18 mouse cellular contexts compared by ENCODE assay signal in genomic region chr17:71248963-71249362, GRCm38 (mm10).
DNase-seq lines count a peak whose midpoint lies in the region; ATAC-seq and TF ChIP-seq lines count a peak whose summit lies in the region.
"Had no signal": no experiment of that assay in that cellular context is flagged by ENCODE, and none has a peak within 500 bp of the region (broad histone marks: within the 10 kb centered on the region; RNA-seq: fewer than 3 reads in every experiment).

No protein-coding gene starts in this region.

- H3K79me2 ChIP-seq in heart, adult 2 months (replicated peaks; ENCODE audit: control insufficient read depth, insufficient read depth, low read length), result no peaks in the 10 kb centered on the region

- no peaks in the 10 kb centered on the region for H3K9me3 ChIP-seq in liver, embryonic 12.5 days (replicated peaks)
- no peaks in the 10 kb centered on the region for H3K9me3 ChIP-seq in liver, embryonic 11.5 days (ENCODE audit: control insufficient read depth, low read length)
- no peaks in the 10 kb centered on the region for H3K9me3 ChIP-seq in heart, embryonic 12.5 days (replicated peaks)
- no peaks in the 10 kb centered on the region for H3K9me3 ChIP-seq in forebrain, embryonic 16.5 days (ENCODE audit: control insufficient read depth, low read length)
- H3K9me3 ChIP-seq: hindbrain, embryonic 13.5 days; kidney, embryonic 15.5 days; liver, embryonic 15.5 days; neural tube, embryonic 13.5 days had no signal

- H3K4me3 ChIP-seq in heart, adult 2 months, result no peak overlapping the region
- H3K4me3 ChIP-seq in liver, embryonic 12.5 days, result no peak overlapping the region
- H3K4me3 ChIP-seq in liver, embryonic 11.5 days (ENCODE audit: low read depth, low read length), result no peak overlapping the region
- no peak overlapping the region for H3K4me3 ChIP-seq in heart, embryonic 12.5 days
- no peak overlapping the region for H3K4me3 ChIP-seq in forebrain, embryonic 16.5 days (replicated peaks; ENCODE audit: low read length)
- H3K4me3 ChIP-seq: hindbrain, embryonic 13.5 days; kidney, embryonic 15.5 days; liver, embryonic 15.5 days; neural tube, embryonic 13.5 days had no signal

- peaks cover 8% of the 10 kb centered on the region for H3K4me1 ChIP-seq in heart, adult 2 months (ENCODE audit: control insufficient read depth, insufficient read depth, low read length)
- peaks cover 38% of the 10 kb centered on the region for H3K4me1 ChIP-seq in liver, embryonic 12.5 days
- H3K4me1 ChIP-seq in liver, embryonic 11.5 days (replicated peaks; ENCODE audit: control insufficient read depth, insufficient read depth, low read length), result peaks cover 17% of the 10 kb centered on the region
- H3K4me1 ChIP-seq in heart, embryonic 12.5 days (replicated peaks), result peaks cover 66% of the 10 kb centered on the region
- no peaks in the 10 kb centered on the region for H3K4me1 ChIP-seq in forebrain, embryonic 16.5 days (replicated peaks; ENCODE audit: control insufficient read depth, insufficient read depth, low read length)

- intact Hi-C loops in heart, adult 2 months (cut with DNase I), result no loop called here
- intact Hi-C loops in heart, postnatal 25 days (cut with DNase I), result no loop called here

- TF ChIP-seq CTCF in heart, adult 2 months (IDR thresholded peaks at IDR 0.05), result no peak

- no peak for ATAC-seq in liver, embryonic 12.5 days
- no peak for ATAC-seq in liver, embryonic 11.5 days (replicated peaks; ENCODE audit: low FRiP score)
- peak; percentile 66 for ATAC-seq in heart, embryonic 12.5 days (ENCODE audit: insufficient number of reproducible peaks, low FRiP score)
- no peak for ATAC-seq in forebrain, embryonic 16.5 days

- peak in 1 of 2 experiments; percentile 40 for DNase-seq in heart, adult 2 months
- DNase-seq in heart, postnatal 25 days (ENCODE audit: low spot score), result no peak
- DNase-seq in liver, embryonic 11.5 days (ENCODE audit: low spot score), result no peak
- peak; percentile 58 for DNase-seq in heart, postnatal 4 days
- no peak for DNase-seq in thymus, postnatal 4 days
- DNase-seq: adrenal gland, adult 8-10 months; cerebellum, adult 11 months; cerebellum, postnatal 14 days; lung, postnatal 10 days; right cerebral cortex, postnatal 14 days; thymus, adult 18-20 months had no signal

- no peaks in the 10 kb centered on the region; the same call in 1 of the 2 replicates for H3K36me3 ChIP-seq in heart, adult 2 months (ENCODE audit: control insufficient read depth, insufficient read depth, low read length)
- H3K36me3 ChIP-seq in liver, embryonic 12.5 days, result peaks cover 100% of the 10 kb centered on the region
- peaks cover 28% of the 10 kb centered on the region for H3K36me3 ChIP-seq in liver, embryonic 11.5 days (ENCODE audit: control insufficient read depth, insufficient read depth, low read length)
- peaks cover 43% of the 10 kb centered on the region for H3K36me3 ChIP-seq in heart, embryonic 12.5 days
- H3K36me3 ChIP-seq in forebrain, embryonic 16.5 days (ENCODE audit: control insufficient read depth, insufficient read depth), result peaks cover 16% of the 10 kb centered on the region

- peak; percentile 86 for TF ChIP-seq EP300 in heart, adult 2 months (IDR thresholded peaks at IDR 0.05; ENCODE audit: insufficient read depth, low read depth, low read length)

- no peak overlapping the region for H3K4me2 ChIP-seq in liver, embryonic 12.5 days
- no peak overlapping the region for H3K4me2 ChIP-seq in liver, embryonic 11.5 days
- peak overlapping the region; percentile 21; the same call in 1 of the 2 replicates for H3K4me2 ChIP-seq in heart, embryonic 12.5 days
- no peak overlapping the region for H3K4me2 ChIP-seq in forebrain, embryonic 16.5 days (ENCODE audit: low read length)
- H3K4me2 ChIP-seq: hindbrain, embryonic 13.5 days; kidney, embryonic 15.5 days; liver, embryonic 15.5 days; neural tube, embryonic 13.5 days had no signal

- WGBS in heart, adult 2 months, result 61% methylated on average over 6 of the region's 6 CpGs
- 85% methylated on average over 6 of the region's 6 CpGs for WGBS in liver, embryonic 12.5 days (ENCODE audit: insufficient replicate concordance)
- 83% methylated on average over 6 of the region's 6 CpGs for WGBS in liver, embryonic 11.5 days
- WGBS in heart, embryonic 12.5 days, result 46% methylated on average over 6 of the region's 6 CpGs
- WGBS in forebrain, embryonic 16.5 days, result 86% methylated on average over 6 of the region's 6 CpGs

- no peak for TF ChIP-seq POLR2A in heart, adult 2 months (IDR thresholded peaks at IDR 0.05; ENCODE audit: insufficient read depth, low read depth, low read length)

- no peak overlapping the region for H3K9ac ChIP-seq in heart, adult 2 months (ENCODE audit: low read depth, low read length)
- H3K9ac ChIP-seq in liver, embryonic 12.5 days, result no peak overlapping the region
- no peak overlapping the region for H3K9ac ChIP-seq in liver, embryonic 11.5 days (ENCODE audit: low read depth, low read length)
- no peak overlapping the region for H3K9ac ChIP-seq in heart, embryonic 12.5 days
- H3K9ac ChIP-seq in forebrain, embryonic 16.5 days (replicated peaks; ENCODE audit: low read depth, low read length), result no peak overlapping the region
- H3K9ac ChIP-seq: hindbrain, embryonic 13.5 days; kidney, embryonic 15.5 days; liver, embryonic 15.5 days; neural tube, embryonic 13.5 days had no signal

- H3K27me3 ChIP-seq in heart, adult 2 months (ENCODE audit: control insufficient read depth, insufficient read depth, low read length), result no peaks in the 10 kb centered on the region
- no peaks in the 10 kb centered on the region for H3K27me3 ChIP-seq in liver, embryonic 12.5 days (replicated peaks)
- no peaks in the 10 kb centered on the region for H3K27me3 ChIP-seq in liver, embryonic 11.5 days (replicated peaks; ENCODE audit: control insufficient read depth, insufficient read depth, low read length)
- no peaks in the 10 kb centered on the region for H3K27me3 ChIP-seq in heart, embryonic 12.5 days (replicated peaks)
- H3K27me3 ChIP-seq in forebrain, embryonic 16.5 days (replicated peaks; ENCODE audit: control insufficient read depth, insufficient read depth, low read length), result no peaks in the 10 kb centered on the region
- H3K27me3 ChIP-seq: hindbrain, embryonic 13.5 days; kidney, embryonic 15.5 days; liver, embryonic 15.5 days; neural tube, embryonic 13.5 days had no signal

- peak overlapping the region; percentile 0; the same call in 1 of the 2 replicates for H3K27ac ChIP-seq in heart, adult 2 months
- H3K27ac ChIP-seq in liver, embryonic 12.5 days, result peak overlapping the region; percentile 16; the same call in 1 of the 2 replicates
- H3K27ac ChIP-seq in liver, embryonic 11.5 days (ENCODE audit: low read depth, low read length), result no peak overlapping the region
- H3K27ac ChIP-seq in heart, embryonic 12.5 days (ENCODE audit: poor library complexity, severe bottlenecking), result peak overlapping the region; percentile 92
- H3K27ac ChIP-seq in forebrain, embryonic 16.5 days (ENCODE audit: low read length), result no peak overlapping the region
- H3K27ac ChIP-seq: hindbrain, embryonic 13.5 days; kidney, embryonic 15.5 days; neural tube, embryonic 13.5 days had no signal

Comparison
In these comparisons a context has a peak if more than half of its experiments do, and no peak if none do; other contexts are left out.
1. H3K27ac ChIP-seq: peak in heart, adult 2 months (single experiment), liver, embryonic 12.5 days (single experiment) and heart, embryonic 12.5 days (single experiment); none in liver, embryonic 11.5 days (single experiment) and forebrain, embryonic 16.5 days (single experiment).